Comparison of ENCODE assay signal across 8 mouse cellular contexts in the genomic region with DNA sequence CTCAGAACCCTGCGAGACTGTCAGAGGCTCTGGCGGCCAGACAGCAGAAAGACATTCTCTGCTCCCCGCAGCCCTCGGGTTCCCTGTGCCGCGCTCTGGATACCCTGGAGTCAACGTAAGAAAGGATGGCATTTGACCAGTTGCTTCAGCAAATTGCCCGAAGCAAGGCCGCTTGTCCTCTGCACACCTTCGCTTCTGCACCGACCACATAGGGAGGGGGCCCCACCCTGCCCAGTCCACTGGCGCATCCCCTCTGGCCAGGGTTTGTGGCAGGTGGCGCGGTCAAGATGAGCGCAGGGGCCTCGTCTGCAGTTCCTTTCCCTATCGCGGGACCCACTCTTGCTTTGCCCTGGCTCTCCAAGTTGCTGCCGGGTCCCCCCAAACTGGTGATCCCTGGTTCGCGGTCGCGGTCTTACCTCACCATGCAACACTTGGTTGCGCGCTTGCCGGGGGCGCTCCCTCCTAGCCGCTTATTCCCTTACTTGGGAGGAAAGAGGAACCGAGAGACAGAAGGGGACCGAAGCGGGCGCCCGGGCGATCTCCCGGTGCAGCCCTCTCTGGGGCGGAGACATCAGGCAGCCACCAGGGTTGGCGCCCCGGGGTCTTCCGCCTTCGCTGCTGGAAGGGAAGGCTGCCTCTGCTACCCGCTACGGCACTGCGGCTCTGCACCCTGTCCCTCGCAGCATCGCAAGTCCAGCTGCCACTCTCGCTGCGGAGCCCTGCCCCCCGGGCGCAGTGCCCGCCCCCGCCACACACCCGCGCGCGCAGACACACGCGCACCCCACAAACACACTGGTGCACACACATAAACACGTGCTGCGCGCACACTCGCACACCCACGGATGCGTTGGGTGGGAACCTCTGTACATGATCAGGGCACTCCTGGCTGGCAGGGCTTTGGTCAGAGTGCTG. TPM values are rescaled to one million over a fixed set of nuclear protein-coding genes. Genes with fewer than 3 reads are reported as not detected.
DNase-seq lines count a peak whose midpoint lies in the region; ATAC-seq and TF ChIP-seq lines count a peak whose summit lies in the region.

A gene (minus strand): TSS at position 689 of the 912 bp plus-strand sequence.

- H3K4me3 ChIP-seq in embryonic facial prominence, embryonic 12.5 days: peak within 1 kb of the TSS; percentile 47
- peak within 1 kb of the TSS; percentile 48 for H3K4me3 ChIP-seq in heart, embryonic 11.5 days (ENCODE audit: low read depth, low read length)
- peak within 1 kb of the TSS; percentile 47 for H3K4me3 ChIP-seq in kidney, postnatal 0 days (replicated peaks; ENCODE audit: low read depth, low read length)
- H3K4me3 ChIP-seq in limb, embryonic 15.5 days: peak within 1 kb of the TSS; percentile 45
- peak within 1 kb of the TSS; percentile 45 for H3K4me3 ChIP-seq in midbrain, embryonic 14.5 days (replicated peaks; ENCODE audit: low read depth, low read length)

- TF ChIP-seq CTCF in kidney, postnatal 0 days (IDR thresholded peaks at IDR 0.05; ENCODE audit: low read depth): no peak

- no peaks in the 10 kb centered on the region for H3K36me3 ChIP-seq in embryonic facial prominence, embryonic 12.5 days
- no peaks in the 10 kb centered on the region for H3K36me3 ChIP-seq in heart, embryonic 11.5 days (ENCODE audit: control insufficient read depth, insufficient read depth, low read length)
- H3K36me3 ChIP-seq in kidney, postnatal 0 days (ENCODE audit: insufficient read depth, low read length): no peaks in the 10 kb centered on the region
- H3K36me3 ChIP-seq in limb, embryonic 15.5 days: no peaks in the 10 kb centered on the region
- no peaks in the 10 kb centered on the region for H3K36me3 ChIP-seq in midbrain, embryonic 14.5 days (ENCODE audit: control insufficient read depth, insufficient read depth, low read length)

- ATAC-seq in embryonic facial prominence, embryonic 12.5 days (ENCODE audit: insufficient number of reproducible peaks, insufficient read depth, low FRiP score, low TSS enrichment): no peak
- no peak for ATAC-seq in heart, embryonic 11.5 days (replicated peaks; ENCODE audit: insufficient number of reproducible peaks, low FRiP score, low TSS enrichment)
- ATAC-seq in kidney, postnatal 0 days (replicated peaks; ENCODE audit: low FRiP score, low read depth): peak; percentile 36; the same call in 1 of the 2 replicates
- ATAC-seq in limb, embryonic 15.5 days (ENCODE audit: insufficient number of reproducible peaks, low FRiP score, low TSS enrichment, low read depth): no peak
- peak; percentile 64 for ATAC-seq in midbrain, embryonic 14.5 days (ENCODE audit: low FRiP score, low TSS enrichment)

- peaks cover 46% of the 10 kb centered on the region for H3K27me3 ChIP-seq in embryonic facial prominence, embryonic 12.5 days
- H3K27me3 ChIP-seq in heart, embryonic 11.5 days (ENCODE audit: control insufficient read depth, insufficient read depth, low read length): peaks cover 30% of the 10 kb centered on the region
- peaks cover 19% of the 10 kb centered on the region for H3K27me3 ChIP-seq in kidney, postnatal 0 days (ENCODE audit: insufficient read depth, low read length)
- H3K27me3 ChIP-seq in limb, embryonic 15.5 days: peaks cover 46% of the 10 kb centered on the region
- peaks cover 35% of the 10 kb centered on the region for H3K27me3 ChIP-seq in midbrain, embryonic 14.5 days (ENCODE audit: control insufficient read depth, insufficient read depth, low read length)

- peaks cover 14% of the 10 kb centered on the region; the same call in 1 of the 2 replicates for H3K4me1 ChIP-seq in embryonic facial prominence, embryonic 12.5 days
- H3K4me1 ChIP-seq in heart, embryonic 11.5 days (ENCODE audit: control insufficient read depth, insufficient read depth, low read length): peaks cover 8% of the 10 kb centered on the region; the same call in 1 of the 2 replicates
- H3K4me1 ChIP-seq in kidney, postnatal 0 days (replicated peaks; ENCODE audit: insufficient read depth, low read length): peaks cover 7% of the 10 kb centered on the region
- H3K4me1 ChIP-seq in limb, embryonic 15.5 days: peaks cover 12% of the 10 kb centered on the region
- H3K4me1 ChIP-seq in midbrain, embryonic 14.5 days (ENCODE audit: control insufficient read depth, insufficient read depth, low read length): 0 out of 2 replicates have a peak, but pooled peaks cover 9% of the 10 kb centered on the region

- no peaks in the 10 kb centered on the region for H3K9me3 ChIP-seq in embryonic facial prominence, embryonic 12.5 days
- H3K9me3 ChIP-seq in heart, embryonic 11.5 days (replicated peaks; ENCODE audit: control insufficient read depth, low read length): no peaks in the 10 kb centered on the region
- no peaks in the 10 kb centered on the region for H3K9me3 ChIP-seq in kidney, postnatal 0 days (replicated peaks; ENCODE audit: low read length)
- H3K9me3 ChIP-seq in limb, embryonic 15.5 days: no peaks in the 10 kb centered on the region
- no peaks in the 10 kb centered on the region for H3K9me3 ChIP-seq in midbrain, embryonic 14.5 days (ENCODE audit: control insufficient read depth, low read length)

- peak within 1 kb of the TSS; percentile 91 for H3K4me2 ChIP-seq in embryonic facial prominence, embryonic 12.5 days (replicated peaks)
- H3K4me2 ChIP-seq in heart, embryonic 11.5 days: peak within 1 kb of the TSS; percentile 87
- peak within 1 kb of the TSS; percentile 86 for H3K4me2 ChIP-seq in kidney, postnatal 0 days (ENCODE audit: low read length)
- peak within 1 kb of the TSS; percentile 84 for H3K4me2 ChIP-seq in limb, embryonic 15.5 days
- peak within 1 kb of the TSS; percentile 82 for H3K4me2 ChIP-seq in midbrain, embryonic 14.5 days (ENCODE audit: low read length)

- no peak within 1 kb of the TSS for H3K27ac ChIP-seq in embryonic facial prominence, embryonic 12.5 days
- H3K27ac ChIP-seq in heart, embryonic 11.5 days (ENCODE audit: low read depth, low read length): no peak within 1 kb of the TSS
- H3K27ac ChIP-seq in kidney, postnatal 0 days: no peak within 1 kb of the TSS
- H3K27ac ChIP-seq in limb, embryonic 15.5 days: no peak within 1 kb of the TSS
- no peak within 1 kb of the TSS for H3K27ac ChIP-seq in midbrain, embryonic 14.5 days (replicated peaks; ENCODE audit: low read depth, low read length)

- peak; percentile 36 to 75 for DNase-seq in adrenal gland, adult (ENCODE audit: inconsistent age in 2 of 2, low spot score in 1 of 2)
- no peak for DNase-seq in adrenal gland, adult 8-10 months
- peak; percentile 19 for DNase-seq in kidney, postnatal 0 days (ENCODE audit: low spot score)
- DNase-seq in midbrain, embryonic 14.5 days: peak; percentile 59
- peak; percentile 84 to 86 for DNase-seq in spleen, postnatal 36 days (ENCODE audit: low spot score in 2 of 2)

- 1% methylated on average over 63 of the region's 63 CpGs for WGBS in embryonic facial prominence, embryonic 12.5 days
- WGBS in heart, embryonic 11.5 days (ENCODE audit: insufficient replicate concordance): 1% methylated on average over 63 of the region's 63 CpGs
- 1% methylated on average over 63 of the region's 63 CpGs for WGBS in kidney, postnatal 0 days
- WGBS in limb, embryonic 15.5 days: 1% methylated on average over 63 of the region's 63 CpGs
- WGBS in midbrain, embryonic 14.5 days: under 1% methylated on average over 62 of the region's 63 CpGs

- H3K9ac ChIP-seq in embryonic facial prominence, embryonic 12.5 days: peak within 1 kb of the TSS; percentile 54
- H3K9ac ChIP-seq in heart, embryonic 11.5 days (ENCODE audit: low read depth, low read length): peak within 1 kb of the TSS; percentile 16; the same call in 1 of the 2 replicates
- peak within 1 kb of the TSS; percentile 27; the same call in 1 of the 2 replicates for H3K9ac ChIP-seq in kidney, postnatal 0 days (ENCODE audit: low read depth, low read length)
- no peak within 1 kb of the TSS for H3K9ac ChIP-seq in limb, embryonic 15.5 days
- H3K9ac ChIP-seq in midbrain, embryonic 14.5 days (replicated peaks; ENCODE audit: low read length): peak within 1 kb of the TSS; percentile 53

RNA-seq across cellular contexts. Expression of the gene that starts here (rescaled TPM):
- total RNA-seq in adrenal gland, adult 8-10 months (2022): 1 to 10 TPM; 3.3 to 6.6 (median 5.2) TPM
- polyA plus RNA-seq in embryonic facial prominence, embryonic 12.5 days (2016; fragmentation: Nextera tagmentation; extraction: Ambion mirVana): 0.32 and 0.41 TPM in 2 replicates
- polyA plus RNA-seq in heart, embryonic 11.5 days (2014; fragmentation: Nextera tagmentation; extraction: Ambion mirVana): 0.38 and 0.44 TPM in 2 replicates
- 0.51 and 0.67 TPM in 2 replicates for polyA plus RNA-seq in kidney, postnatal 0 days (2015; fragmentation: Nextera tagmentation; extraction: Ambion mirVana)
- polyA plus RNA-seq in limb, embryonic 15.5 days (2015; fragmentation: Nextera tagmentation; extraction: Ambion mirVana): 0.35 and 0.55 TPM in 2 replicates
- polyA plus RNA-seq in midbrain, embryonic 14.5 days (2014; fragmentation: Nextera tagmentation; extraction: Ambion mirVana): 0.76 and 0.84 TPM in 2 replicates

Comparison
In these comparisons a context has a peak if more than half of its experiments do, and no peak if none do; other contexts are left out.
1. Peak in DNase-seq, ATAC-seq, H3K4me3 ChIP-seq, H3K9ac ChIP-seq and H3K4me2 ChIP-seq in kidney, postnatal 0 days; RNA of the gene not detected or under 1 TPM.
2. Peak in DNase-seq, ATAC-seq, H3K4me3 ChIP-seq, H3K9ac ChIP-seq and H3K4me2 ChIP-seq in midbrain, embryonic 14.5 days; RNA of the gene not detected or under 1 TPM.